Mouse (Mus musculus): ENCODE results near the gene Mtx1.
"Not testable (repeated sequence)": the region's sequence is repeated elsewhere in the genome, so short reads cannot be mapped to it uniquely, and the experiment has no call there.

The Mtx1 gene

DNA sequence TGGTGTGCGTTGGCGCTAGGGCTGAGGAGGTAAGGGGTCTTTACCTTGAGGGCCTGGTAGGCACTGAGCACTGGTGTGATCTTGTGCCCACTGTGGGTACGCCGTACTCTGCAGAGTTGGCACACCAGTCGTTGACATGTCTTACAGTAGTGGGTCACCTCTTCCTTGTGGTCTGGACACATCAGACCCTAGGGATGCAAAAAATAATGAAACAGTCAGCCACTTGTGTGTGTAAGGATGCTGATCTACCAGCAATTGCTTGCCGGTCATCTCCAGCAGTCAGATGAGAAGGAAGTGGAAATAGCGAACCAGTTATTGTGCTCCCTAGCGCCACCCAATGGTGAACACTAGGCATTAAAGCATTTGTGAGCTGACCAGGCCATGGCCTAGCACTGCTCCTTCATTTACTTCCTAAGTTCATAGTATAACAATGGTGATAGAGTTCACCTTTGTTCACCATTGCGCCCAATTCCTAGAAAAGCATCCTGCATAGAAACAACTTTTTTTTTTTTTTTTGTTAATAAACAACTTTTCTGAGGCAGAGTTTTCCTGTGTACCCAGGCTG lies 15.5 kb upstream of the Mtx1 start:
- DNase-seq (ENCODE audit: low read depth, low spot score) = peak; percentile 78

DNA sequence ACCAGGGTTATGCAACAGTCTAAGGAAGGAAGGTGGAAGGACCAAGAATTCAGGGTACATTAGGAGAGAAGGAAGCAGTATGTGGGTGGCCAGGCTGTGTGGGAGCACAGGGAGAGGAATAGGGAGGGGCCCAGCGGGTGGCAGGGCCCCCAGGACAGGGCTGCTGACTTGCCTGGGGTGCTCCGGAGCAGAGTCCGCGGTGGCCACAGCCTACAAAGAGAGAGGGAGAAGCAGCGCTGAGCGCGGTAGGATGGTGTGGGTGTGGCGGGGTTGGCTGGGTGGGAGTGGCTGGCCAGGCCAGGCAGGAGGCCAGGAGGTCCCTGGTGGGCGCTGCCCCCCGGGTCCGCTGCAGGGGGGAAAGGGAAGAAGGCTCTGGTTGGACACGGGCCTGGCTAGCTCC lies 11.6 kb upstream of the Mtx1 start:
- no peak for DNase-seq (ENCODE audit: low read depth, low spot score)

DNA sequence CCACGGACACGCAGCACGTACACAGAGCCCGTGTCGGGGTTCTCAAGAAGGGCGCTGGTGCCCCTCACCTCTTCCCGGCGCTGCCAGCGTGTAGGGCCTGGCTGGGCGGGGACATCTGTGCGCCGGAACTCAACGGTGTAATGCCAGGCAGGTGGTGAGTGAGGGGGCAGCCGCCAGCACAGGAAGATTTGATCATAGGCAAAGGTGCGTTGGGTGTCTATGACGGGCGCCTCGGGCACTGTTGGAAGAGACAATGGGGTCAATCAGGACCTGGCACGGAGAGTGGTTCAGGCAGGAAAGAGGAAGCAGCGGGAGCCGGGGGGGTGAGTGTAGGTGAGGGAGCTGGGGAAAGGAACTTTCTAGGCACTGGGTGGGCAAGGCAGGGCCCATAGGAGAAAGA lies 10.8 kb upstream of the Mtx1 start:
- no peak for DNase-seq (ENCODE audit: low read depth, low spot score)

DNA sequence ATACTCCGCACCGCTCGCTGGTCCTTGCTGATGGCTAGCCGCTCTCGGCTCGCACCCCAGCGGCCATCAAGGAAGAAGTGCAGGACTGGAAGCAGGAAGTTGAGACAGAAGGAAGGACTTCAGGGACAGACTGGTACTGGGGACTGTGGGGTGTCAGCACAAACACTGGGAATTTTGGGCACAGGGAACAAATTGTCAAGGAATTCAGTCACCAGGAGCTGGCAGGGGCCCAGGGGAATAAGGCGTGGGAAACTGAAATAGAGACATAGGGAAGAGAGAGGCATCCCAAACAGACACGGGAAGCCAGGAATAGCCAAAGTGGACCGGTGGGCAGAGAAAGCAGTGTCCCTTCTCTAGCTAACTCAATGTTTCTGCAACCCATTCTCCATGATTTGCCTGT lies 9.6 kb upstream of the Mtx1 start:
- DNase-seq (ENCODE audit: low read depth, low spot score) = no peak

DNA sequence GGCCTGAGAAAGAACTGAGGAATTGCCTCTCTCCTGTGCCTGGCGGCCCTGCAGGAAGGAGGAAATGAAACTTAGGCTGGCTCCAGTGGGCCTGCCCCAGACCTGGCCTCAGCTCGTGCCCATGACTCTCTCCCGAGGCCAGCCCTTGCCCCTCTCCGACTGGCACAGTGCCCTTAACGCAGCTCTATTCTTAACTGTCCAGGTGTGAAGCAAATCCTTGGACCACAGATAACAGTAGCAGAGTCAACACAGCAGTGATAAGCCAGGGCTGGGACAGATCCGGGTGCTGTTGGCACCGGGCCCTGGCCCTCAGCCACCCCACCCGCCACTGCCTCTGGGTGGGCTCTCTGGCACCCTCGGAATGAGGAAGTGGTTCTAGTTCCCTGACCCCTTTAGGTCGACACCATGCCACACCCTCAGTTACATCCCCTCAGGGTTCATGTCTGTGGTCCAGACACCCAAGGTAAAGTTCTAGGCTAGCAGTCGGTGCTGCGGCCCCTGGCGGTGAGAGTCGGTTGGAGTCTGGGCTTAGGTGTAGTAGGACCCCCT lies 6.7 kb upstream of the Mtx1 start:
- peak; percentile 42 for DNase-seq (ENCODE audit: low read depth, low spot score)

DNA sequence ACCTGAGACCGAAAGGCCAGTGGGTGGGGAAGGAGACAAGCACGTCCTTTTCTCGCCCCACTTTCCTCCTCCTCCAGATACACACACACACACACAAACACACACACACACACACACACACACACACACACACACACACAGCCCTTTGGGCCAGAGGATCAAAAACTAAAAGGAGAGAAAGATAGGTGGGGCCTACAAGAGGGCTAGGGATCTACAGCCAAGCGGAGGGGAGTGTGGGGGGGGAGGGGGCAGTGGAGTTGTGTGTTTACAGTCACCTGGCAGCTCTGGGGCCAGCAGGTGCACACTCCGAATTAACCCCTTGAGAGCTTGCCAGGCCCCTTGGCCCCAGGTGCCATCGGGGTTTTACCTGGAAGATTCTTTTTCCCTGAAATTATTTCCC lies 5.7 kb upstream of the Mtx1 start:
- no peak for DNase-seq (ENCODE audit: low read depth, low spot score)

DNA sequence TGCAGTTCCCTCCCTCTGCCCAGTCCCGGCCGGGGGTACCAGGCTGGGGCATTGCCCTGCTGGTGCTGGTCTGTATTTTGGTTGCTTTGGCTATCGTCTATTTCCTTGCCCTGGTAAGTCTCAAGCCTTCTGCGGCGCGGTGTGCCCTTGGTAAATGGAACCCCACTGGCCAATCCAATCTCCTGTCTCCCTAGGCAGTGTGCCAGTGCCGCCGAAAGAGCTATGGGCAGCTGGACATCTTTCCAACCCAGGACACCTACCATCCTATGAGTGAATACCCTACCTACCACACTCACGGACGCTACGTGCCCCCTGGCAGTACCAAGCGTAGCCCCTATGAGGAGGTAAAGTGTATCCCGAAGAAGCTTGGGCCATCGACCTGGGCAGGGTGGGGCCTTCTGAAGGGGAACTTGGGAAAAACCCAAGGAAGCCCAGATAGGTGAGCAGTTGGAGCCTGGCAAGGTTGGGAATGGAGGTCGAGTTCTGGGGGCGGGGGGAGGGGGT lies 4.9 kb upstream of the Mtx1 start:
- DNase-seq (ENCODE audit: low read depth, low spot score) = no peak

DNA sequence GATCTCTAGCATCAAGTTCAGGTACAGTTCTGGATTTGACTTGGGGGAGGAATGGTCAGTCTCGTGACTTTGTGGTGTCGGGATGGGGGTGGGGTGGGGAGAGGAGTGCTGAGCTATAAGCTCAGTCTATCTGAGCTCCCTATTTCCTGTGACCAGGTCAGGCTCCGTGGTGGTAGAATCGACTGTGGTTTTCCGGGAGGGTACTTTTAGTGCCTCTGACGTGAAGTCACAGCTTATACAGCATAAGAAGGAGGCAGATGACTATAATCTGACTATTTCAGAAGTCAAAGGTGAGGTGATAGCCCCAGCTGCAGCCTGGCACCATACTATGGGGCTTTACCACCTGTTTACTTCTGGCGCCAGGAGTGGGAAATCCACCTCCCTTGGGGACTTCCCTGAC lies 4.5 kb upstream of the Mtx1 start:
- no peak for DNase-seq (ENCODE audit: low read depth, low spot score)

DNA sequence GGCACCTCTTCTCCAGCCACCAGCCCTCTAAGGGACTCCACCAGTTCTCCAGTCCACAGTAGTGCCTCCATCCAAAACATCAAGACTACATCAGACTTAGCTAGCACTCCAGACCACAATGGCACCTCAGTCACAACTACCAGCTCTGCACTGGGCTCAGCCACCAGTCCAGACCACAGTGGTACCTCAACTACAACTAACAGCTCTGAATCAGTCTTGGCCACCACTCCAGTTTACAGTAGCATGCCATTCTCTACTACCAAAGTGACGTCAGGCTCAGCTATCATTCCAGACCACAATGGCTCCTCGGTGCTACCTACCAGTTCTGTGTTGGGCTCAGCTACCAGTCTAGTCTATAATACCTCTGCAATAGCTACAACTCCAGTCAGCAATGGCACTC lies 3.7 kb upstream of the Mtx1 start:
- no peak for DNase-seq (ENCODE audit: low read depth, low spot score)

DNA sequence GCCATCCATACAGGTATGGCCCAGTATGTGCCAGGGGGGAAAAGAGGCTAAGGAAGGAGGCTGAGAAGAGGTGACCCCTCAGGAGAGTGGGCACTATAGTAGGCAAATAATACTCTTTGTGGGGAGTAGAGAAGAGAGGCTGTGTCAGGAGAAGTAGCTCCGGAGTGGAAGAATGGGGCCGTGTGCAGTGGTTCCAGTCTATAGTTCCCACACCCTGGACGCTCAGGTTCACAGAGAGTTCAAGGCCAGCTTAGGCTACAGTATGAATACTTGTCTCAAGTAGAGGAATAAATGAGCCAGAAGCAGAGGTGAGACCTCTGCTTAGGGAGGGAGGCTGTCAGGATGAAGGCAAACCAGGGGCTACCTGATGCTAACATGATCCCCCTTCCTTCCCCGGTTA lies 2.4 kb upstream of the Mtx1 start:
- DNase-seq (ENCODE audit: low read depth, low spot score) = peak; percentile 89

DNA sequence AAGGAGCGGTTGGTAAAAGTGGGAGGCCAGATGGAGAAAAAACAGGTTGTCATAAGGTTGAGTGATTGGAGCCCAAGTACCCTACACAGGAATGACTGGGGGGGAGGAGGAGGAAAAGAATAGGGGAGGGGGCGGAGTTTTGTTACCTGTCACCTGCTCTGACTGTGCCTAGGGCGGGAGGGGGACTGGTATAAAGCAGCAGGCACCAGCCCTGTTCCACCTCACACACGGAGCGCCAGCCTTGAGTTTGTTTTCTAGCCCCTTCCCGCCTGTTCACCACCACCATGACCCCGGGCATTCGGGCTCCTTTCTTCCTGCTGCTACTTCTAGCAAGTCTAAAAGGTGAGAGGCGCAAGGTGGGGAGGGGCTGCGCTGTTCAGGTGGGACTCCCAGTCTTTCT lies 1.9 kb upstream of the Mtx1 start, which contains the start of gene Muc1:
TSS of gene Muc1 (plus strand) at position 222 of the 400 bp plus-strand sequence.
- DNase-seq (ENCODE audit: low read depth, low spot score) = peak; percentile 55

DNA sequence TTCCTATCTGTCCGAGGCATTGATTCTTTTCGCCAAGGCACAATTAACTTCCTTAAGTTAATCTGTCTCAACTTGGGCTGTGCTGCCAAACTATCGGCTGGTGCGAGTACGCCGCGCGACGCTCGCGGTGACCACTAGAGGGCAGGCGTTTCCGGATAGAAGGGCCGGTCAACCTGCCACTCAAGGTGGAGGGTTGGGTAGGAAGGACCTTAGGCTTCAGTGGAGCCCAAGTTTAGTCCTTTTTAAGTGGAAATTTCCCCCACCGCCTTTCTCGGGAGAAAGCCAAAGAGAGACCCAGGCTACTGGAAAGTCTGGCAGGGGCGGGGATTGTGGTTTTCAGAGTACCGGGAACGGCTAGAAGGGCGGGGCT lies 1.3 kb upstream of the Mtx1 start:
- peak; percentile 90 for DNase-seq (ENCODE audit: low read depth, low spot score)

DNA sequence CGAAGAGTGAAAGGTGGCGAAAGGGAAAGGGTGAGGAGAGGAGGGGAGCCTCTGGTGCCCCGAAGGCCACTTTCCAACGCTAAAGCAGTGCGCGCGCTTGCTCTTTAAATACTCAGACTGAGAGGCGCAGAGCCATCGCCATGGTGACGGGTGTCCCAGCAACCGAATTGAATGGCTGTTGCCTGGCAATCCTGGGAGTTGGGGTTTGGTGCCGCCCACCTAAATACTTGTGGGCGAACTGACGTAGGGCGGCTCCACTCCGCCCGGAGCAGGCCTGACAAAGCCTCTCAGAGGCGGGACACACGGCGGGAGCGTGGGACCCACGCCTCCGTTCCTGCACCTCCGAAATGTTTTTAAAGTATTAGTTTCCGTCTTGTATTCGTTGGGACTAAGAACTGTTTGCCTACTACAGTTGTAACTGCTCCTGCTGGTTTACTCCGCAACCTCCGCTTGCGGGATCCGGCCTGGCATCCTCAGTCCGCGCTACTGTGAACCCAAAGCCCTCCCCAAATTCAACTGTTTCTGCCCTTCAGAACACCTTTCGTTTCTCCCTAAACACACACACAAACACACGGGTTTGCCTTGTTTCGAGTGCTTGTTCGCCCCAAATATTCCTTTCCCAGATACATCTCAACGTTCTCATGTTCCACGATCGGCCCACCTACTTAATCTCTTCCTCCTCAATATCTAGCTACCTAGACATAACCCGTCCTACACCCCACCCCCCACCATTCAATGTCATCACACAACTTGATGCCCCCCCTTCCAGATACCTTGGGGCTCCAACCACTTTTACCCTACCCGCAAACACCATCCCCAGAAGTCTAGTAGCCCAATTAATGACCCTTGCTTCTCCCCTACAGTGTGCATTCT lies 655 bp upstream of the Mtx1 start:
- peak; percentile 97 for DNase-seq (ENCODE audit: low read depth, low spot score)

DNA sequence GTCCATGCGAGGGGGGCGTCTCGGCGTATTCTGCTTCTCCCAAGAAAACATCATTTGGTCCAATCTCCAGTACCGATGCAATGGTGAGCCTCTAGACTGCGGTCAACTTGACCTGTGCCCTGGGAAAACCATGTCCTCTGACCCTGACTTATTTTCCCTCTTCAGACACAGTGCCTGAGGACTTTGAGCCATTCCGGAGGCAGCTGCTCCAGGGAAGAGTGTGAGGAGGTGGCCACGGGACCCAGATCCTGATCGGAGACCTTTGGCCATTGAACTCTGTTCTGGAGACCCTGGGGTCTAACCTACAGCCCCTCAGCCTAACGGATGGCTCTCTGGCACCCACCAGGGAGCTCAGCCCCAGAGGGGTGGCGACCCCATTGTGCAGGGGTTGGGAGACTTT lies 527 bp downstream of the Mtx1 start:
- no peak for DNase-seq (ENCODE audit: low read depth, low spot score)

DNA sequence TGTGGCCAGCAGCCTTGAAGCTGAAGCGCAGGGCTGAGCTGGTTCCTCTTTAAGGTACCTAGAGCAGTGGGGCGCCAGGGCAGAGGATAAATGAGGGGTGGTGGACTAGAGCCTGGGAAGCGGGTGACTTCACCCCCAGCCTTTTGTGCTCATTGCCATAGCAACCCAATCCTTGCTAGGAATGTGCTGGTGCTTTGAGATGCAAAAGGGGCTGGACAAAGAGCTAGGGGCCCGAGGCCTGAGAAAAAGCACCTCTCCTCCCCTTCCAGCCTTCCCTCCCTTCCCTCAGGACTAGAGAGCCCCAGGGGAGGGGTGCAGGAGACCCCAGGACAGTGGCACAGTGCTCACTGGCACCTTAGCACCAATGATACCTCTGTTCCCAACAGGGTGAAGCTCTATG lies 970 bp downstream of the Mtx1 start:
- peak; percentile 96 for DNase-seq (ENCODE audit: low read depth, low spot score)

DNA sequence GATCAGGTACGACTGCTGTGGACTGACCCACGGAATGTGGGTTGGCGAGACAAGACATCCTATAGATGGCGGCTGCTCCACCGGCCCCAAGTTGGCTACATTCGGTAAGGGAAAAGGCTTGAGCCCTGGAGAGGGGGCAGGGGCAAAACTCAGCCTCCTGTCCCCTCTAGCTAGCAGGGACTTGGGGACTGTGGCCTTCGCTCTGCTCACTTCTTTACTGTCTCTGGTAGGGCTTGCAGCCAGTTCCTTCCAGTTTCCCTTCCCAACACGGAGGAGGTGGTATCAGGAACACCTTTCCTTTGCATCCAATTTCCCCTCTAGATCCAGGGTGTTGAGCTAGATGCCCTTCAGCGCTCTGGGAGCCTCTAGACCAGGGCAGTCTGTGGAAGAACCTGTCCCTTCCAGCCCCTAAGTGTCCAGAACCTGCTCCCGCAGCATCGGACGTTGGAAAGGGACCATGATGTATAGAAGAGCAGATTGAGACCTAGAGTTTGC lies 1.5 kb downstream of the Mtx1 start:
- DNase-seq (ENCODE audit: low read depth, low spot score) = peak; percentile 53

DNA sequence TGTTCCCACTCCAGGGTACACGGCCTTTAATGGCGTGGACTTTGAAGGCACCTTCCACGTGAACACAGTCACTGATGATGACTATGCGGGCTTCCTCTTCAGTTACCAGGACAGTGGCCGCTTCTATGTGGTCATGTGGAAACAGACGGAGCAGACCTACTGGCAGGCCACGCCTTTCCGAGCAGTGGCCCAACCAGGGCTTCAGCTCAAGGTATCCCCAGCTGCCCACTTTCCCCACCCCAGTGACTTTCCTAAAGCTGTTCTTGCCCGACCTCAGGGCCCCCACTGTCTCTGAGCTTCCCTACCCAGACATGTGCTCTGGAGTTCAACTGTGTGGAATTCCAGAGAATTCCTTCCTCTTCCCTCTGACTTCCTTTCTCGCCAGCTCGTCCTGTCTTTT lies 2.1 kb downstream of the Mtx1 start:
- no peak for DNase-seq (ENCODE audit: low read depth, low spot score)

DNA sequence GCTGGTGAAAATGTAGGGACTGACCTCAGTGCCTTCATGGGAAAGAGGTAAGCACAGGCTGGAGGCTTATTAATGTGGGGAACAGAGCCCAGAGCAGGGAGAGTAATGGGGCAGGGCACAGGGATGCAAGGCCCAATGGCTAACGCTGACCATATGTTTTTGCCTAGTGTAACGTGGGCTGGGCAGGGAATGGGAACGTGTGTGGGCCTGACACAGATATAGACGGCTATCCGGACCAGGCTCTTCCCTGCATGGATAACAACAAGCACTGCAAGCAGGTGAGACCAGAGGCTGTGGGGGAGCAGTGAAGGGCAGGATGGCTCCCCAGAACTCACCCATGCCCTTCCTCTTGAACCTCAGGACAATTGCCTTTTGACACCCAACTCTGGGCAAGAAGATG lies 5.7 kb downstream of the Mtx1 start:
- no peak for DNase-seq (ENCODE audit: low read depth, low spot score)

DNA sequence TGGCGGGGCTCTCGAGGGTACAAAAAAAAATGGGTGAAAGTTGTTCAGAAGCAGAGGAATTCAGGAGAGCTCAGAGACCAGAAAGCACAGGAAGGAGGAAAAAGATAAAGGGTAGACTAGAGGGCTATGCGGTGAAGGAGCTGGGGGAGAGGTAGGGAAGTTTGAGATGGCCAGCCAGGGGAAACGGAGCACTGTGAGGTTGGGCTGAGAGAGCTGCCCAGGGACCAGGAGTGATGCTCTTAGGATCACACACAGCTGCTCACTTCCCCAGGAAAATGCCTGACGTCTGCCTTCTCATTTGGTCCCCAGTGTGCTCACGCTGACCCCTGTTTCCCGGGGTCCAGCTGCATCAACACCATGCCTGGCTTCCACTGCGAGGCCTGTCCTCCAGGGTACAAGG lies 7.3 kb downstream of the Mtx1 start:
- DNase-seq (ENCODE audit: low read depth, low spot score) = no peak

DNA sequence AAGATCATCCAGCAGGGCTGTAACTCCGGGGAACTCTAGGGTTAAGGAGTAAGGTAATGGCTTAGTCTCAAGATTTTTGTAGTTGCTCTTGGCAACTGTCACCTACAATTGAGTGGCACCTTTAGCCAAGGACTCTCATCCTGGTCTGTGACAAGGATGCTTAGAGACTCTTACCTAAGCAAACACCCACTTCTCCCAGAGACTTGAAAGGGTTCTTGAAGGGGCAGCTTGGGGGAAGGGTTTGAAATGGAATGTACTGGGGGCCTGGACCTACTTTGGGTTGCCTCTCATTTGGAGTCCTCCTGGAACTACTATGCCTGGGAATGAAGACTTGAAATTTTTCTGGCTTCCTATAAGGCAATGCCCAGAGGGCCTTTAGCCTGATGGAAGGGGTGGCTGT lies 8.6 kb downstream of the Mtx1 start:
- no peak for DNase-seq (ENCODE audit: low read depth, low spot score)

DNA sequence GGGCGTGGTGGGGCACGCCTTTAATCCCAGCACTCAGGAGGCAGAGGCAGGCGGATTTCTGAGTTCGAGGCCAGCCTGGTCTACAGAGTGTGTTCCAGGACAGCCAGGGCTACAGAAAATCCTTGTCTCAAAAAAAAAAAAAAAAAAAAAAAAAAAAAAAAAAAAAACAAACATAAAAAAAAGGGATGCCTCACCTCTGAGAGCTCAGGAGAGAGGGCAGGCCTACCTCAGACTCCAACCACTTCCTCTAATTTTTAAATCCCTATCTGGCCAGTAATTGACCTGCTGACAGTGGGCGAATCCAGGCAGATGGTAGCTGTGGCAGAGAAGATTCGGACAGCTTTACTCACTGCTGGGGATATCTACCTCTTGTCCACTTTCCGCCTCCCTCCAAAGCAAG lies 10.5 kb downstream of the Mtx1 start:
- DNase-seq (ENCODE audit: low read depth, low spot score) = not testable (repeated sequence)

DNA sequence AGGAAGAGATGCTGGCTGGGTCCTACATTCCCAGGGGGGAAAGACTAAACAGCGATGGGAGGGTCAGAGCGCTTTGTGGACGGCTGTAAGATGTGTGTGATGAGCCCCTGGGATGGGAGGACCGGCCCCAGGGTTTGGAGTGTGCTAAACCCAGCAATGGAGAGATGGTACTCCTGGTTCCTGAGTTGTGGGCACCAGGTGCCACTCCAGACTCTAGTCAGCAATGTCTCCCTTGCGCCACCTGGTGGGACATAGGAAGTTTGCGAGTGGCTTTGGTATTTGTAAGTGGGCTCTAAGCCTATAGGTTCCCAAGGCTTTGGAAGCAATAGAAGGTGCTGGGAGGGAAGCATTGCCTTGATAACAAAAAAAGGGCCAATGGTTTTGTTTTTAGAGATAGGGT lies 11.0 kb downstream of the Mtx1 start:
- DNase-seq (ENCODE audit: low read depth, low spot score) = peak; percentile 93
